Mouse (Mus musculus): ENCODE measurements around the gene Dyrk3.

- TF ChIP-seq CTCF (IDR thresholded peaks at IDR 0.05; ENCODE audit: borderline replicate concordance, extremely low read depth, insufficient read depth, insufficient read length) (no peak), POLR2A (IDR thresholded peaks at IDR 0.05; ENCODE audit: borderline replicate concordance, extremely low read depth, insufficient read depth, insufficient read length, poor library complexity, severe bottlenecking) (no peak)
Measured at GRCm38 (mm10) chr1:131184253-131184955, 46.3 kb upstream of the Dyrk3 start.
